Mouse (Mus musculus) urinary bladder, postnatal 25 days (tissue): ENCODE results near the gene AC140267.1.

Experiments used
- DNase-seq: peaks from one replicate; pipeline ENCODE4 v3.0.0; 2022; ENCODE audit warnings: low spot score

The AC140267.1 gene

GRCm38 (mm10) chr15:80235535-80235934 is at the start of gene AC140267.1:
Gene AC140267.1 (plus strand): TSS chr15:80235835.
- no peak for DNase-seq

- DNase-seq, result no peak
These were observed 46.7 kb upstream of the AC140267.1 start for GRCm38 (mm10) chr15:80188927-80189326.

- no peak for DNase-seq
These were observed 45.6 kb upstream of the AC140267.1 start for GRCm38 (mm10) chr15:80190075-80190474.

- DNase-seq, result no peak
These were observed 43.9 kb upstream of the AC140267.1 start for GRCm38 (mm10) chr15:80191585-80192245.

GRCm38 (mm10) chr15:80192246-80192585 is 43.4 kb upstream of the AC140267.1 start:
- no peak for DNase-seq

GRCm38 (mm10) chr15:80192847-80193246 is 42.8 kb upstream of the AC140267.1 start:
- DNase-seq, result no peak

GRCm38 (mm10) chr15:80199556-80199955 is 36.1 kb upstream of the AC140267.1 start:
- DNase-seq, result no peak

- no peak for DNase-seq
These were observed 33.4 kb upstream of the AC140267.1 start for GRCm38 (mm10) chr15:80202111-80202775.

- no peak for DNase-seq
These were observed 32.2 kb upstream of the AC140267.1 start for GRCm38 (mm10) chr15:80203406-80203805.

- DNase-seq, result no peak
These were observed 29.5 kb upstream of the AC140267.1 start for GRCm38 (mm10) chr15:80206057-80206565.

GRCm38 (mm10) chr15:80208446-80208845 is 27.2 kb upstream of the AC140267.1 start:
- no peak for DNase-seq

GRCm38 (mm10) chr15:80213688-80214087 is 21.9 kb upstream of the AC140267.1 start:
- no peak for DNase-seq

GRCm38 (mm10) chr15:80215716-80216479 is 19.7 kb upstream of the AC140267.1 start:
- peak; percentile 32 for DNase-seq

- DNase-seq, result no peak
These were observed 19.2 kb upstream of the AC140267.1 start for GRCm38 (mm10) chr15:80216480-80216820.

GRCm38 (mm10) chr15:80217476-80217875 is 18.2 kb upstream of the AC140267.1 start:
- DNase-seq, result no peak

GRCm38 (mm10) chr15:80219211-80219610 is 16.4 kb upstream of the AC140267.1 start:
- DNase-seq, result peak; percentile 21

- no peak for DNase-seq
These were observed 15.7 kb upstream of the AC140267.1 start for GRCm38 (mm10) chr15:80219705-80220657.

- DNase-seq, result no peak
These were observed 14.6 kb upstream of the AC140267.1 start for GRCm38 (mm10) chr15:80221031-80221430.

GRCm38 (mm10) chr15:80223751-80224150 is 11.9 kb upstream of the AC140267.1 start:
- no peak for DNase-seq

- peak; percentile 87 for DNase-seq
These were observed 10.4 kb upstream of the AC140267.1 start for GRCm38 (mm10) chr15:80225208-80225607.

- peak; percentile 41 for DNase-seq
These were observed 9.8 kb upstream of the AC140267.1 start for GRCm38 (mm10) chr15:80225796-80226195.
